Comparison of ENCODE assay signal across 18 mouse cellular contexts in genomic region chr6:121495606-121496005, GRCm38 (mm10). TPM values are rescaled to one million over a fixed set of nuclear protein-coding genes. Genes with fewer than 3 reads are reported as not detected.
DNase-seq lines count a peak whose midpoint lies in the region; ATAC-seq lines count a peak whose summit lies in the region.
"Had no signal": no experiment of that assay in that cellular context is flagged by ENCODE, and none has a peak within 500 bp of the region (broad histone marks: within the 10 kb centered on the region; RNA-seq: fewer than 3 reads in every experiment).

No protein-coding gene starts in this region.

- H3K9me3 ChIP-seq in heart, embryonic 11.5 days (replicated peaks; ENCODE audit: control insufficient read depth, low read length): no peaks in the 10 kb centered on the region
- H3K9me3 ChIP-seq in midbrain, embryonic 11.5 days (ENCODE audit: control insufficient read depth, low read length): no peaks in the 10 kb centered on the region
- H3K9me3 ChIP-seq in midbrain, embryonic 15.5 days: no peaks in the 10 kb centered on the region
- H3K9me3 ChIP-seq: embryonic facial prominence, embryonic 10.5 days; embryonic facial prominence, embryonic 12.5 days; forebrain, embryonic 12.5 days had no signal

- no peak overlapping the region for H3K4me3 ChIP-seq in heart, embryonic 11.5 days (ENCODE audit: low read depth, low read length)
- H3K4me3 ChIP-seq in midbrain, embryonic 11.5 days (ENCODE audit: low read depth, low read length): no peak overlapping the region
- H3K4me3 ChIP-seq in midbrain, embryonic 15.5 days: no peak overlapping the region
- H3K4me3 ChIP-seq: embryonic facial prominence, embryonic 10.5 days; embryonic facial prominence, embryonic 12.5 days; forebrain, embryonic 12.5 days had no signal

- H3K27ac ChIP-seq in heart, embryonic 11.5 days (ENCODE audit: low read depth, low read length): no peak overlapping the region
- H3K27ac ChIP-seq in midbrain, embryonic 11.5 days (ENCODE audit: low read depth, low read length): no peak overlapping the region
- no peak overlapping the region for H3K27ac ChIP-seq in midbrain, embryonic 15.5 days
- H3K27ac ChIP-seq: embryonic facial prominence, embryonic 10.5 days; embryonic facial prominence, embryonic 12.5 days; forebrain, embryonic 12.5 days had no signal

- 55% methylated on average over 7 of the region's 7 CpGs for WGBS in heart, embryonic 11.5 days (ENCODE audit: insufficient replicate concordance)
- 20% methylated on average over 7 of the region's 7 CpGs for WGBS in midbrain, embryonic 11.5 days
- 13% methylated on average over 7 of the region's 7 CpGs for WGBS in midbrain, embryonic 15.5 days

- ATAC-seq in heart, embryonic 11.5 days (replicated peaks; ENCODE audit: insufficient number of reproducible peaks, low FRiP score, low TSS enrichment): no peak
- no peak for ATAC-seq in midbrain, embryonic 11.5 days (ENCODE audit: low FRiP score)
- no peak for ATAC-seq in midbrain, embryonic 15.5 days (replicated peaks)
- ATAC-seq: forebrain, embryonic 14.5 days; forebrain, embryonic 16.5 days had no signal

- no peak overlapping the region for H3K4me2 ChIP-seq in heart, embryonic 11.5 days
- H3K4me2 ChIP-seq in midbrain, embryonic 11.5 days: no peak overlapping the region
- H3K4me2 ChIP-seq in midbrain, embryonic 15.5 days: no peak overlapping the region
- H3K4me2 ChIP-seq: embryonic facial prominence, embryonic 12.5 days; forebrain, embryonic 12.5 days had no signal

- DNase-seq in heart, adult 11 months: peak; percentile 28
- peak; percentile 70 for DNase-seq in midbrain, embryonic 11.5 days (ENCODE audit: low spot score, missing footprints)
- no peak for DNase-seq in right cerebral cortex, postnatal 36 days (ENCODE audit: low spot score in 2 of 2)
- DNase-seq: adrenal gland, adult 2 months; adrenal gland, postnatal 10 days; adrenal gland, postnatal 25 days; cerebellum, adult 11-12 months; cerebellum, adult 2 months; cerebellum, adult 9-10 months; cerebellum, postnatal 10 days; cerebellum, postnatal 25 days had no signal

- no peaks in the 10 kb centered on the region for H3K4me1 ChIP-seq in heart, embryonic 11.5 days (ENCODE audit: control insufficient read depth, insufficient read depth, low read length)
- H3K4me1 ChIP-seq in midbrain, embryonic 11.5 days (ENCODE audit: control insufficient read depth, insufficient read depth, low read length): peaks cover 10% of the 10 kb centered on the region
- peaks cover 13% of the 10 kb centered on the region for H3K4me1 ChIP-seq in midbrain, embryonic 15.5 days

- H3K36me3 ChIP-seq in heart, embryonic 11.5 days (ENCODE audit: control insufficient read depth, insufficient read depth, low read length): no peaks in the 10 kb centered on the region
- no peaks in the 10 kb centered on the region for H3K36me3 ChIP-seq in midbrain, embryonic 11.5 days (ENCODE audit: control insufficient read depth, insufficient read depth, low read length)
- no peaks in the 10 kb centered on the region for H3K36me3 ChIP-seq in midbrain, embryonic 15.5 days (replicated peaks)
- H3K36me3 ChIP-seq: embryonic facial prominence, embryonic 10.5 days; embryonic facial prominence, embryonic 12.5 days; forebrain, embryonic 12.5 days had no signal

- H3K27me3 ChIP-seq in heart, embryonic 11.5 days (ENCODE audit: control insufficient read depth, insufficient read depth, low read length): 0 out of 2 replicates have a peak, but pooled peaks cover 2% of the 10 kb centered on the region
- no peaks in the 10 kb centered on the region for H3K27me3 ChIP-seq in midbrain, embryonic 11.5 days (ENCODE audit: control insufficient read depth, insufficient read depth, low read length)
- H3K27me3 ChIP-seq in midbrain, embryonic 15.5 days (replicated peaks): no peaks in the 10 kb centered on the region
- H3K27me3 ChIP-seq: embryonic facial prominence, embryonic 12.5 days; forebrain, embryonic 12.5 days had no signal

- H3K9ac ChIP-seq in heart, embryonic 11.5 days (ENCODE audit: low read depth, low read length): no peak overlapping the region
- no peak overlapping the region for H3K9ac ChIP-seq in midbrain, embryonic 11.5 days (ENCODE audit: low read length)
- H3K9ac ChIP-seq in midbrain, embryonic 15.5 days: no peak overlapping the region
- H3K9ac ChIP-seq: embryonic facial prominence, embryonic 12.5 days; forebrain, embryonic 12.5 days had no signal

RNA-seq across cellular contexts. Expression of gene Iqsec3, which starts 22.1 kb away (rescaled TPM):
- polyA plus RNA-seq in heart, embryonic 11.5 days (2014; fragmentation: Nextera tagmentation; extraction: Ambion mirVana): 0.04 TPM in 1 of 2 replicates, not detected in the other
- polyA plus RNA-seq in midbrain, embryonic 11.5 days (2014; fragmentation: Nextera tagmentation; extraction: Ambion mirVana): 0.72 and 0.88 TPM in 2 replicates
- polyA plus RNA-seq in midbrain, embryonic 15.5 days (2015; fragmentation: Nextera tagmentation; extraction: Ambion mirVana): 12.4 and 13.7 TPM in 2 replicates

Comparison
In these comparisons a context has a peak if more than half of its experiments do, and no peak if none do; other contexts are left out.
1. DNase-seq: peak in heart, adult 11 months (single experiment) and midbrain, embryonic 11.5 days (single experiment); none in right cerebral cortex, postnatal 36 days (0 of 2).